Mouse (Mus musculus) ZHBTc4 (cell line): ENCODE data around the gene Pih1d1.

Source experiments
- DNase-seq: peaks from one replicate; pipeline ENCODE4 v3.0.0-alpha.2; 2011; ENCODE audit warnings: low read depth, low spot score

Pih1d1 gene

DNA sequence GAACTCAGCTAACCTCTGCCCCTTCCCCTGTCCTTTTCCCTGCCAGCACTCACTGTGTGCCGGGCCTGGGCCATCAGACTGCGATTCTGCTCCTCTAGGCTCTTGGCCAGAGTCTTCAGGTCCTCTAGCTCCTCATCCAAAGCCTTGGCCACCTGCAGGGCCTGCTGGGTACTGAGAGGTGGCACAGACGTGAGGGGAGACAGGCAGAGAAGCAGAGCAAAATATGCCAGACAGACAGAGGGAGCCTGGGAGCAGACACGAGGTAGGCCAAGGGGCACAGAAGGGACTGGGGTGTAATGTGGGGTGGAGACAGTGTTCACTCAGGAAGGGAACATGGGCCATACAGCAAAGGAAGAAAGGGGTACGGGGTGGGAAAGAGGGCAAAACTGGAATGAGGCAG is 39.3 kb downstream of the Pih1d1 start:
- no peak for DNase-seq

DNA sequence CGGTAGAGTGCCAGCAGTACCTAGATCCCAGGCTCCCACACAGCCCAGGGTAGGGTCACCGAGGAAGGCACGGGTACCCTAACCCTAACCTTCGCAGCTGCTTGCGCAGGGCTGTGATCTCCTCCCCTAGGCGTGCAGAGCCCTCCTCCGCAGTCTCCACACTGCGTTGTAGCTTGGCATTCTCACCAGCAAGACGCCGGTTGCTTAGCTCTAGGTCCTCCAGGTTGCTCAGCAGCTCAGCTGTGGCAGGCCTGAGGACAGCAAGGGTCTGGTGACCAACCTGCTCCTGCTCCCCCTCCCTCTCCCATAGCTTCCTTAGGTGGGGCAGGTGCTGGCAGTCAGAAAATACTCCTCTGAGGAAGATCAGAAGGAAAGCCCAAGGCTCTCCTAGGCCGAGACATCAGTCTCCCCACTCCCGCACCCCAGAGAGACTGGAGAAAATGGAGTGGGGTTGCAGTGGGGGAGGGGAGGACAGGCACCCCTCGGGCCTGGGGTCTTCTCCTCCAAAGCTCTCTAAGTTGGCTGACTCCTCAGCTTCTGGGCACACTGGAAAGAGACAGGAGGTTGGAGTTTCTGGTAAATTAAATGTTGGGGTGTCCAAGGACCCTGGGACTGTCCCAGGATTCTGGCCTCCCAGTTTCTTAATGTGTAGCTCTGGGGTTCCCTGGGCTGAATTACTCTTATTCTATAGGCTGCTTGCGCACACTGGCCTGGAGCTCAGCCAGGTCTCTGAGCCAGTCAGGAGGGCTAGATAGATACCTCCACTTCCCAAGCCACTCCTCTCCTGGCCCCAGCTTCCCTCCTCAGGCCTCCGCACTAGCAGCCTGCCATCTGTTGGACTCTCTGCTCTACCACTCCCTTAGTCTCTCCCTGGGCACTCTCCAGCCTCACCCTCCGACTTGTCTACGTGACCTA is 40.0 kb downstream of the Pih1d1 start:
- DNase-seq, result no peak

DNA sequence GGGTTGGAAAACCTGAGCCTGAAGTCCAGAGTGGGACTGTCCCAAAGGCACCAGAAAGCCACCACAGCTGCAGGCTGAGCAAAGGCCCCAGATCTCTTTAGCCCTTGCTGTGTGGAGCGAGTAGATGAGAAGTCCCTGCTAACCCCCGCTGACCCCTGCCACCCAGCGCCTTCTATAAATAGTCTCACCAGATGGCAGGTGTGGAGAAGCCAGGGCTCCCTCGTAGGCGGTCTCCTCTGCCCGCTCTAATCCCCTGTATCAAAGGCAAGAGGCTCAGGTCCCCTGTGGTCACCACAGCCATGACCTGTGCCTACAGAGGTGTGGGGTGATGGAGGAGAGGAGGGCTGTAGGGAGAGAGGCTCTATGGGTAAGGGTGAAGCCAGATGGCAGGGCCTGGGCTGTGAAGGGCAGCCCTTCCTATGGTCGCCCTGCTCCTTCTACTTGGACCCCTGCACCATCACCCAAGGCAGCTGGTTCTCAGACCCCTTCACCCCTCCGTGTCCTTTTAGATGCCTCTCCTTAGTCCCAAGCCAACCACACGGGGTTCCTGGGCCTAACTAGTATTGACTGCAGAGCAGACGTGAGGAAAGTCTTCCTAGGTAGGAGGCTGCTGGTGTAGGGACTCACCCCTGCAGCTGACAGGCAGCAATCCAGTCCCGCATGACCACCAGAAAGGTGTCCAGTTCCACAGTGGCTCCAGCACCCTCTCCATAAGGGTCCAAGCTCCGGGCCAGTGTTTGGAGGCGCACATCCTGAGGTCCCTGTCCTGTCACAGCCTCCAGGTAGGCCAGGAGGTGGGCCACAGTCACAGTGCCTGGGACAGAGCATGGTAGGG is 41.5 kb downstream of the Pih1d1 start:
- no peak for DNase-seq

DNA sequence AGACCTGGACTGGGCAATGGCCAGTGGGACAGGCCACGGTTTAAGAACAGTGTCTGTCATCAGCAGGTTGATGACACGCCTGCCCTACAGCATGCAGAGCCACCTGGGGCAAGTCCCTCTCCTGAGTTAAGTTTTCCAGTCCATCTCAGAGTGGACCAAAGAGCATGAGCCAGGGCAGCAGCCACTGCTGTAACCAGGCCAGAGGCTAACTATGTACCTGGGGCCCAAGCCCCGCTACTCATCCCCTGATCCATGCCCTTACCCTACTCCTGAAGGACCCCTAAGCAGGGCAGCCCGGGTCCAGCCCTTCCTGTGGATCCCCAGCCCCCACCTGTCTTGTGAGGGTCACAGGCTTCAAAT is 42.1 kb downstream of the Pih1d1 start:
- DNase-seq, result no peak

DNA sequence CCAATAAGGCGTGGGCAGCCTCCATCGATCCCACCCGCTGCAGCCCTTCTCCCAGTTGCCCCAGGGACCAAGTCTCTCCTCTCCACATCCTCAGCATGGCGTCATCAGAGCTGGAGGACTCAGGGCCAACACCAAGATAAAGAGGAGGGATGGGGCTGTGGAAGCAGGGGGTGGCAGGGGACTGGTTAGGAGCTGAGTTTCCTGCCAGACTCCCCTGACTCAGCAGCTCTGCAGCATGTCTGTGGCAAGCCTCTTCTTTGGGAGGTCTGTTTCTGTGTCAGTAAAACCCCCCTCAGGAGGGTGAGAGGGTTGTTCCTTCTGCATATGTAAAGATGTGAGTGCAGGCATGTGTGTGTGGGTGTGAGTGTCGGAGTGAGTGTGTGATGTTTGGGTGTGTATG is 42.9 kb downstream of the Pih1d1 start:
- DNase-seq, result no peak

DNA sequence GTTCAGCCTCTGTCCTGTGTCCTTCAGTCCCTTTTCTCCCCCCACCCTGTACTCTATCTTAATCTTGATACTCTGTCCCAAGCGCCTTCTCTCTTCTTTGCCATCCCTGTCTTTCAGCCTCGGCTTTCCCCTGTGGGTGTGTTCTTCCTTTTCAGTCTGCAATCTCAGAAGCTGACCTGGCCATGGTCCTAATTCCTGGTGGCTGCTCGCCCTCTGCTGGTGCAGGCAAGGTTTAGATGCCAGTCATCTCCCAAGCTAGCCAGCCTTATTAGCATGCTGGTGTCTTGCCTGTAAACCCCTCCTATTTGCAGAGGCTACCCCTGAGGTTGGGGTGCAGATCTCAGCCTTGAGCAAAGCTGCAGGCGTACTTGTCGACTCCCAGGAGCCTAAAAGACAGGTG is 44.3 kb downstream of the Pih1d1 start:
- DNase-seq, result peak; percentile 76

DNA sequence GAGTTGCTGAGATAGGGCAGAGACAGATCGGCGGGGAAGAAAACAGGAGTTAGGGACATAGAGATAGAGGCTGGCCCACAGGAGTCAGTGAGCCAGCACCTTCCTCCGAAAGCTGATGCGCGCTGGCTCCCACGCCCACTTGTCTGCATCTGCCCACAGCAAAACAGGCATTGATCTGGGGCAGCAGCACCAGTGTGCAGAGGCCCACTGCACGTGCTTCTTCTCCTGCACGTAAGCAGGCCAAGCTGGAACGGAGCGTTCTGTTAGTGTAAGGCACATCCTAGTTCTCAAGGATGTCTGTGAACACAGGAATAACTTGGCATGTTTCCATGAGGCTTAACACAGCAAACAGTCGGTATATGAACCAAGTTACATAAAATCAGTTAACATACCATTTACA is 44.9 kb downstream of the Pih1d1 start:
- DNase-seq, result no peak

DNA sequence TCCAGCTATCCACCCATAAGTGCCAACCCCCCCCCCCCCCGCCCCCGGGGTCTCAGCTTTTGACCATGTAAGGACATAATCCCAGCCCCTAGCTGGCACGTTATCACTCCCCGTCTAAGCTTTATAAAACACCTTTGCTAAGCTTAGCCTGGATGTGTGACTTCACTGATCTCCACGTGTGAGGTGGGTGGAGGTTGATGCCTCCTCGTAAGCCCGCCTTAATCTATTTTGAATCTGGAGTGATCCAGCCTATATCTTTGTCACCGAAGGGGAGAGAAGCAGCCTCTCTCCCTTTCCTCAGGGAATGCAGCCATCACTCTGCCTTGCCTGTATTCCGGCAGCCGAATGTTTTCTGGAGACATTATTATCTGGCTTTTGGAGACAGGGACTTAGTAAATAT is 48.6 kb downstream of the Pih1d1 start:
- DNase-seq, result no peak

DNA sequence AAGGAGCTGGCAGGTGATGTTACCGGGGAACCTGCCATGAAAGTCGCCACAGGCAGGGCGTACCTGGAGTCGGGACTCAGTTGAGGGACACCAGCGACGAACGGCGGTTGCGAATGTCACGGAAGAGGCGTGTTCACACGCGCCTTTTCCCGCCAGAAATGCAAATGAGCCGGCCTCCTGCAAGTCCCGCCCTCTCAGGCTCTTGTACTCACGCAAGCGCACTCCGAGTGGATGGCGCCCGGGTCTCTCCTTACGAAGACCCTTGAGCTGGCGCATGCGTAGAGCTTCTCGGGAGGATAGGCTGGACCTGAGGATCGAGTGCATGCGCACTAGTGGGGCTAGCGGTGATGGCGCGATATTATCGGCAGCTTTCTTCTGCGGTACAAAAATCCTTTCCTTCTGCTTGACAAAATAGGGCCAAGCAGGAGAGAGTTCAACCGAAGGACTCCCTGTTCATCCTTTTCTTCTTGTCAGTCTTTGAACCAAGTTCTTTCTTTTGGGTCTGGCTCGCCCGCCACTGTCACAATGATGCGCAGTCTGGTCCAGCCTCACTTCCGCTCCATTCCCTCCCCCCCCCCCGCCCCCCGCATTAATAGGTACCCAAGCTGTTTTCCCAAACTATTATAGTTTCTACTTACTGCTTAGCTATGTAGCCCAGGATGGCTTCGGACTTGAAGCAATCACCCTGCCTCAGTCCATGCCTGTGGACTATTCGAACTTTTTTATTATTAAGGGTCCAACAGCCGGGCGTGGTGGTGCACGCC is 50.5 kb downstream of the Pih1d1 start, which contains the start of gene Ccdc155:
Gene Ccdc155 (minus strand): TSS at position 513 of the 764 bp plus-strand sequence.
- DNase-seq, result peak; percentile 99

DNA sequence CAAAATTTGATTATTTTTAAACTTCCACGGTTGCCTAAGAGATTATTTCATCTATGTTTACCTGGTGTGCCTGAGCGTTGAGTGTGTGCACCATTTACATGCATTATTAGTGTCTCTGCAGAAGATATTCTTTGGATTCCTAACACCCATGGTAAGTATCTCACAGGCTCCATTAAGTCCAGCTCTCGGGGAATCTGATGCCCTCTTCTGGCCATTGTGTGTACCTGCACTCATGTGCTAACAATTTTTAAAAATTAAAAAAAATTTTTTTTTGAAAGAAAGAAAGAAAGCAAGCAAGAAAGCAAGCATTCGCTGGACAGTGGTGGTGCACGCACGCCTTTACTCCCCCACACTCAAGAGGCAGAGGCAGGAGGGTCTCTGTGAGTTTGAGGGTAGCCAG is 54.2 kb downstream of the Pih1d1 start:
- DNase-seq, result no peak
